13 mouse cellular contexts compared by ENCODE assay signal in the genomic region with DNA sequence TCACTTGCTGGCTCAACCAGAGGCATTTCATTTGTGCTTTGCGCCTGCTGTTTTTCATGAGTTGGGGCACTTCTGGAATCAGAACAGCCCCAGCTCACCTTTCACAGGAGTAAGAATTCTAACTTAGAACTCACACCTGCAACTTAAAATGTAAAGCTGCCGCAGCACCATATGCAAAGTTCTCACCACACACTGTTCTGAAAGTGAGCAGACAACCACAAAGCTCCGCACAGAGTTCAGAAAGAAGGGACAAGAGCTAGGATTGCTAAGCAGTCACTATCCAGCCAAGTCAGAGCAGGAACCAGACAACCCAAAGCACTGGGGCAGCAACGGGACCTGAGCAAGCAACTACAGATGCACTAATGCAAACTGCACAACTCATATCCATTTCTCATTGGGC. TPM values are rescaled to one million over a fixed set of nuclear protein-coding genes. Genes with fewer than 3 reads are reported as not detected.
DNase-seq lines count a peak whose midpoint lies in the region; ATAC-seq lines count a peak whose summit lies in the region.
"Had no signal": no experiment of that assay in that cellular context is flagged by ENCODE, and none has a peak within 500 bp of the region (broad histone marks: within the 10 kb centered on the region; RNA-seq: fewer than 3 reads in every experiment).

No protein-coding gene starts in this region.

- 0 out of 2 replicates have a peak overlapping the region, but pooled peaks have one; percentile 20 for H3K4me2 ChIP-seq in forebrain, embryonic 13.5 days
- no peak overlapping the region for H3K4me2 ChIP-seq in forebrain, embryonic 11.5 days (ENCODE audit: low read depth, low read length, severe bottlenecking)
- peak overlapping the region; percentile 2; the same call in 1 of the 2 replicates for H3K4me2 ChIP-seq in intestine, embryonic 15.5 days (replicated peaks)
- H3K4me2 ChIP-seq in intestine, embryonic 16.5 days (ENCODE audit: low read depth, low read length): no peak overlapping the region
- H3K4me2 ChIP-seq in midbrain, embryonic 12.5 days (replicated peaks): peak overlapping the region; percentile 25
- H3K4me2 ChIP-seq in midbrain, embryonic 11.5 days: no peak overlapping the region
- peak overlapping the region; percentile 22; the same call in 1 of the 2 replicates for H3K4me2 ChIP-seq in midbrain, embryonic 15.5 days

- no peaks in the 10 kb centered on the region for H3K27me3 ChIP-seq in forebrain, embryonic 13.5 days
- H3K27me3 ChIP-seq in forebrain, embryonic 11.5 days (ENCODE audit: control insufficient read depth, insufficient read depth, low read length): no peaks in the 10 kb centered on the region
- H3K27me3 ChIP-seq in intestine, embryonic 15.5 days (replicated peaks): no peaks in the 10 kb centered on the region
- no peaks in the 10 kb centered on the region for H3K27me3 ChIP-seq in intestine, embryonic 16.5 days (replicated peaks; ENCODE audit: control insufficient read depth, insufficient read depth, low read length)
- H3K27me3 ChIP-seq in midbrain, embryonic 12.5 days: no peaks in the 10 kb centered on the region
- H3K27me3 ChIP-seq in midbrain, embryonic 11.5 days (ENCODE audit: control insufficient read depth, insufficient read depth, low read length): no peaks in the 10 kb centered on the region
- no peaks in the 10 kb centered on the region for H3K27me3 ChIP-seq in midbrain, embryonic 15.5 days (replicated peaks)

- H3K36me3 ChIP-seq in forebrain, embryonic 13.5 days (ENCODE audit: poor library complexity, severe bottlenecking): peaks cover 20% of the 10 kb centered on the region
- peaks cover 11% of the 10 kb centered on the region for H3K36me3 ChIP-seq in forebrain, embryonic 11.5 days (ENCODE audit: control insufficient read depth, insufficient read depth, low read length)
- H3K36me3 ChIP-seq in intestine, embryonic 15.5 days: peaks cover 9% of the 10 kb centered on the region; the same call in 1 of the 2 replicates
- H3K36me3 ChIP-seq in intestine, embryonic 16.5 days (ENCODE audit: control insufficient read depth, insufficient read depth, low read length): peaks cover 8% of the 10 kb centered on the region; the same call in 1 of the 2 replicates
- peaks cover 38% of the 10 kb centered on the region for H3K36me3 ChIP-seq in midbrain, embryonic 12.5 days
- peaks cover 11% of the 10 kb centered on the region; the same call in 1 of the 2 replicates for H3K36me3 ChIP-seq in midbrain, embryonic 11.5 days (ENCODE audit: control insufficient read depth, insufficient read depth, low read length)
- H3K36me3 ChIP-seq in midbrain, embryonic 15.5 days (replicated peaks): 0 out of 2 replicates have a peak, but pooled peaks cover 4% of the 10 kb centered on the region

- DNase-seq in forebrain, embryonic 11.5 days (ENCODE audit: low spot score): no peak
- no peak for DNase-seq in midbrain, embryonic 11.5 days (ENCODE audit: low spot score, missing footprints)
- DNase-seq in left cerebral cortex, postnatal 4 days: no peak
- DNase-seq: cerebellum, adult 11 months; kidney, postnatal 4 days; thymus, postnatal 25 days had no signal

- intact Hi-C loops in left cerebral cortex, postnatal 4 days (cut with DNase I): no loop called here

- 91% methylated on average over 4 of the region's 4 CpGs for WGBS in forebrain, embryonic 13.5 days
- 86% methylated on average over 4 of the region's 4 CpGs for WGBS in forebrain, embryonic 11.5 days
- 79% methylated on average over 4 of the region's 4 CpGs for WGBS in intestine, embryonic 15.5 days
- WGBS in intestine, embryonic 16.5 days: 77% methylated on average over 4 of the region's 4 CpGs
- WGBS in midbrain, embryonic 12.5 days: 88% methylated on average over 4 of the region's 4 CpGs
- 90% methylated on average over 4 of the region's 4 CpGs for WGBS in midbrain, embryonic 11.5 days
- 81% methylated on average over 4 of the region's 4 CpGs for WGBS in midbrain, embryonic 15.5 days

- no peak overlapping the region for H3K9ac ChIP-seq in forebrain, embryonic 13.5 days
- H3K9ac ChIP-seq in forebrain, embryonic 11.5 days (ENCODE audit: low read length): no peak overlapping the region
- no peak overlapping the region for H3K9ac ChIP-seq in intestine, embryonic 15.5 days
- H3K9ac ChIP-seq in intestine, embryonic 16.5 days (ENCODE audit: low read depth, low read length): no peak overlapping the region
- H3K9ac ChIP-seq in midbrain, embryonic 12.5 days (replicated peaks): no peak overlapping the region
- no peak overlapping the region for H3K9ac ChIP-seq in midbrain, embryonic 11.5 days (ENCODE audit: low read length)
- no peak overlapping the region for H3K9ac ChIP-seq in midbrain, embryonic 15.5 days

- H3K4me3 ChIP-seq in forebrain, embryonic 13.5 days: no peak overlapping the region
- H3K4me3 ChIP-seq in forebrain, embryonic 11.5 days (ENCODE audit: low read depth, low read length): no peak overlapping the region
- H3K4me3 ChIP-seq in intestine, embryonic 15.5 days (replicated peaks): no peak overlapping the region
- no peak overlapping the region for H3K4me3 ChIP-seq in intestine, embryonic 16.5 days (ENCODE audit: low read length)
- no peak overlapping the region; the same call in 1 of the 2 replicates for H3K4me3 ChIP-seq in midbrain, embryonic 12.5 days
- H3K4me3 ChIP-seq in midbrain, embryonic 11.5 days (ENCODE audit: low read depth, low read length): no peak overlapping the region
- no peak overlapping the region for H3K4me3 ChIP-seq in midbrain, embryonic 15.5 days

- no peaks in the 10 kb centered on the region for H3K9me3 ChIP-seq in forebrain, embryonic 13.5 days (replicated peaks)
- no peaks in the 10 kb centered on the region for H3K9me3 ChIP-seq in forebrain, embryonic 11.5 days (ENCODE audit: control insufficient read depth, low read length)
- H3K9me3 ChIP-seq in intestine, embryonic 15.5 days: no peaks in the 10 kb centered on the region
- no peaks in the 10 kb centered on the region for H3K9me3 ChIP-seq in intestine, embryonic 16.5 days (ENCODE audit: control insufficient read depth, low read length)
- no peaks in the 10 kb centered on the region for H3K9me3 ChIP-seq in midbrain, embryonic 12.5 days
- H3K9me3 ChIP-seq in midbrain, embryonic 11.5 days (ENCODE audit: control insufficient read depth, low read length): no peaks in the 10 kb centered on the region; the same call in 1 of the 2 replicates
- no peaks in the 10 kb centered on the region for H3K9me3 ChIP-seq in midbrain, embryonic 15.5 days
- H3K9me3 ChIP-seq: G1E had no signal

- no peak for ATAC-seq in forebrain, embryonic 13.5 days
- ATAC-seq in forebrain, embryonic 11.5 days (replicated peaks; ENCODE audit: low FRiP score): no peak
- no peak for ATAC-seq in intestine, embryonic 15.5 days
- ATAC-seq in intestine, embryonic 16.5 days: no peak
- ATAC-seq in midbrain, embryonic 12.5 days (ENCODE audit: low FRiP score, low read depth): no peak
- no peak for ATAC-seq in midbrain, embryonic 11.5 days (ENCODE audit: low FRiP score)
- no peak for ATAC-seq in midbrain, embryonic 15.5 days (replicated peaks)
- ATAC-seq: lung, postnatal 0 days had no signal

- peaks cover 80% of the 10 kb centered on the region for H3K4me1 ChIP-seq in forebrain, embryonic 13.5 days
- peaks cover 13% of the 10 kb centered on the region for H3K4me1 ChIP-seq in forebrain, embryonic 11.5 days (replicated peaks; ENCODE audit: control insufficient read depth, insufficient read depth, low read length)
- peaks cover 38% of the 10 kb centered on the region for H3K4me1 ChIP-seq in intestine, embryonic 15.5 days (replicated peaks)
- H3K4me1 ChIP-seq in intestine, embryonic 16.5 days (ENCODE audit: control insufficient read depth, insufficient read depth, low read length): peaks cover 41% of the 10 kb centered on the region
- H3K4me1 ChIP-seq in midbrain, embryonic 12.5 days: peaks cover 55% of the 10 kb centered on the region
- peaks cover 22% of the 10 kb centered on the region for H3K4me1 ChIP-seq in midbrain, embryonic 11.5 days (ENCODE audit: control insufficient read depth, insufficient read depth, low read length)
- H3K4me1 ChIP-seq in midbrain, embryonic 15.5 days: peaks cover 76% of the 10 kb centered on the region

- H3K27ac ChIP-seq in forebrain, embryonic 13.5 days: no peak overlapping the region
- H3K27ac ChIP-seq in forebrain, embryonic 11.5 days (ENCODE audit: low read depth, low read length): no peak overlapping the region
- H3K27ac ChIP-seq in intestine, embryonic 15.5 days: no peak overlapping the region
- no peak overlapping the region for H3K27ac ChIP-seq in intestine, embryonic 16.5 days (ENCODE audit: low read length)
- H3K27ac ChIP-seq in midbrain, embryonic 12.5 days (replicated peaks): no peak overlapping the region; the same call in 1 of the 2 replicates
- H3K27ac ChIP-seq in midbrain, embryonic 11.5 days (ENCODE audit: low read depth, low read length): no peak overlapping the region
- H3K27ac ChIP-seq in midbrain, embryonic 15.5 days: no peak overlapping the region

RNA-seq across cellular contexts. Expression of gene Adnp, which starts 7.4 kb away (rescaled TPM):
- 2.5 and 4.0 TPM in 2 replicates for polyA plus RNA-seq in forebrain, embryonic 13.5 days (2015; fragmentation: Nextera tagmentation; extraction: Ambion mirVana)
- 18.7 and 19.7 TPM in 2 replicates for polyA plus RNA-seq in forebrain, embryonic 11.5 days (2014; fragmentation: Nextera tagmentation; extraction: Ambion mirVana)
- polyA plus RNA-seq in intestine, embryonic 15.5 days (2015; fragmentation: Nextera tagmentation; extraction: Ambion mirVana): 4.6 and 6.1 TPM in 2 replicates
- 0.88 and 1.0 TPM in 2 replicates for polyA plus RNA-seq in intestine, embryonic 16.5 days (2015; fragmentation: Nextera tagmentation; extraction: Ambion mirVana)
- polyA plus RNA-seq in midbrain, embryonic 12.5 days (2016; fragmentation: Nextera tagmentation; extraction: Ambion mirVana): 7.5 and 8.7 TPM in 2 replicates
- polyA plus RNA-seq in midbrain, embryonic 11.5 days (2014; fragmentation: Nextera tagmentation; extraction: Ambion mirVana): 6.0 and 9.7 TPM in 2 replicates
- 13.9 and 15.9 TPM in 2 replicates for polyA plus RNA-seq in midbrain, embryonic 15.5 days (2015; fragmentation: Nextera tagmentation; extraction: Ambion mirVana)
- 100 to 1,000 TPM; 146 to 147 TPM for total RNA-seq in left cerebral cortex, postnatal 4 days (2021)

RNA-seq across cellular contexts. Expression of gene Gm20716, which starts 30.7 kb away (rescaled TPM):
- polyA plus RNA-seq in forebrain, embryonic 13.5 days (2015; fragmentation: Nextera tagmentation; extraction: Ambion mirVana): 26.9 and 32.7 TPM in 2 replicates
- 25.6 and 30.3 TPM in 2 replicates for polyA plus RNA-seq in forebrain, embryonic 11.5 days (2014; fragmentation: Nextera tagmentation; extraction: Ambion mirVana)
- 12.9 and 14.7 TPM in 2 replicates for polyA plus RNA-seq in intestine, embryonic 15.5 days (2015; fragmentation: Nextera tagmentation; extraction: Ambion mirVana)
- polyA plus RNA-seq in intestine, embryonic 16.5 days (2015; fragmentation: Nextera tagmentation; extraction: Ambion mirVana): 8.5 and 10.2 TPM in 2 replicates
- polyA plus RNA-seq in midbrain, embryonic 12.5 days (2016; fragmentation: Nextera tagmentation; extraction: Ambion mirVana): 23.6 and 24.7 TPM in 2 replicates
- polyA plus RNA-seq in midbrain, embryonic 11.5 days (2014; fragmentation: Nextera tagmentation; extraction: Ambion mirVana): 23.8 and 24.6 TPM in 2 replicates
- 25.6 and 26.1 TPM in 2 replicates for polyA plus RNA-seq in midbrain, embryonic 15.5 days (2015; fragmentation: Nextera tagmentation; extraction: Ambion mirVana)
- total RNA-seq in left cerebral cortex, postnatal 4 days (2021): 10 to 100 TPM; 28.5 to 33.7 TPM

RNA-seq across cellular contexts. Expression of gene Dpm1, which starts 30.9 kb away (rescaled TPM):
- 66.4 and 77.3 TPM in 2 replicates for polyA plus RNA-seq in forebrain, embryonic 13.5 days (2015; fragmentation: Nextera tagmentation; extraction: Ambion mirVana)
- polyA plus RNA-seq in forebrain, embryonic 11.5 days (2014; fragmentation: Nextera tagmentation; extraction: Ambion mirVana): 58.6 and 65.3 TPM in 2 replicates
- 94.9 and 104 TPM in 2 replicates for polyA plus RNA-seq in intestine, embryonic 15.5 days (2015; fragmentation: Nextera tagmentation; extraction: Ambion mirVana)
- polyA plus RNA-seq in intestine, embryonic 16.5 days (2015; fragmentation: Nextera tagmentation; extraction: Ambion mirVana): 84.8 and 99.3 TPM in 2 replicates
- polyA plus RNA-seq in midbrain, embryonic 12.5 days (2016; fragmentation: Nextera tagmentation; extraction: Ambion mirVana): 87.5 and 99.0 TPM in 2 replicates
- polyA plus RNA-seq in midbrain, embryonic 11.5 days (2014; fragmentation: Nextera tagmentation; extraction: Ambion mirVana): 75.4 and 92.2 TPM in 2 replicates
- polyA plus RNA-seq in midbrain, embryonic 15.5 days (2015; fragmentation: Nextera tagmentation; extraction: Ambion mirVana): 42.7 and 56.4 TPM in 2 replicates
- 10 to 100 TPM; 29.7 to 41.5 TPM for total RNA-seq in left cerebral cortex, postnatal 4 days (2021)

RNA-seq across cellular contexts. Expression of gene Mocs3, which starts 30.9 kb away (rescaled TPM):
- polyA plus RNA-seq in forebrain, embryonic 13.5 days (2015; fragmentation: Nextera tagmentation; extraction: Ambion mirVana): 5.8 and 7.0 TPM in 2 replicates
- polyA plus RNA-seq in forebrain, embryonic 11.5 days (2014; fragmentation: Nextera tagmentation; extraction: Ambion mirVana): 8.5 and 9.1 TPM in 2 replicates
- 5.8 and 7.3 TPM in 2 replicates for polyA plus RNA-seq in intestine, embryonic 15.5 days (2015; fragmentation: Nextera tagmentation; extraction: Ambion mirVana)
- polyA plus RNA-seq in intestine, embryonic 16.5 days (2015; fragmentation: Nextera tagmentation; extraction: Ambion mirVana): 3.4 and 5.9 TPM in 2 replicates
- polyA plus RNA-seq in midbrain, embryonic 12.5 days (2016; fragmentation: Nextera tagmentation; extraction: Ambion mirVana): 11.3 and 11.7 TPM in 2 replicates
- polyA plus RNA-seq in midbrain, embryonic 11.5 days (2014; fragmentation: Nextera tagmentation; extraction: Ambion mirVana): 8.0 TPM in 2 replicates
- polyA plus RNA-seq in midbrain, embryonic 15.5 days (2015; fragmentation: Nextera tagmentation; extraction: Ambion mirVana): 9.3 and 10.3 TPM in 2 replicates
- total RNA-seq in left cerebral cortex, postnatal 4 days (2021): 10 to 100 TPM; 15.5 to 17.7 TPM

Comparison
In these comparisons a context has a peak if more than half of its experiments do, and no peak if none do; other contexts are left out.
1. H3K4me2 ChIP-seq: peak in forebrain, embryonic 13.5 days (single experiment), intestine, embryonic 15.5 days (single experiment), midbrain, embryonic 12.5 days (single experiment) and midbrain, embryonic 15.5 days (single experiment); none in forebrain, embryonic 11.5 days (single experiment), intestine, embryonic 16.5 days (single experiment) and midbrain, embryonic 11.5 days (single experiment).